Mouse (Mus musculus): ENCODE data around the gene Auts2. TPM values are rescaled to one million over a fixed set of nuclear protein-coding genes. Genes with fewer than 3 reads are reported as not detected.

Gene Auts2
- polyA plus RNA-seq, 1 experiment from 2014 or later, result 1.0 TPM

GRCm38 (mm10) chr5:131449181-131449868 is 1093.8 kb downstream of the Auts2 start:
- DNase-seq (no peak), ATAC-seq (no peak)
- H3K27ac ChIP-seq (ENCODE audit: low read depth), result no peak overlapping the region
- WGBS (ENCODE audit: insufficient replicate concordance), result 82% methylated on average over 7 of the region's 7 CpGs
- no peak overlapping the region for H3K9ac ChIP-seq (replicated peaks)
- no peak overlapping the region for H3K4me2 ChIP-seq (ENCODE audit: low read depth, low read length)
- TF ChIP-seq CTCF (IDR thresholded peaks at IDR 0.05; ENCODE audit: low read depth) (no peak), EP300 (IDR thresholded peaks at IDR 0.05; ENCODE audit: low read depth) (no peak)
- H3K27me3 ChIP-seq (ENCODE audit: insufficient read depth, low read length), result no peaks in the 10 kb centered on the region
- H3K4me3 ChIP-seq (ENCODE audit: low read depth, low read length), result no peak overlapping the region
- H3K4me1 ChIP-seq (ENCODE audit: insufficient read depth), result no peaks in the 10 kb centered on the region
- H3K9me3 ChIP-seq (ENCODE audit: low read length), result no peaks in the 10 kb centered on the region
- H3K36me3 ChIP-seq (replicated peaks; ENCODE audit: insufficient read depth, low read length), result peaks cover 7% of the 10 kb centered on the region

- no peak for ATAC-seq
- TF ChIP-seq CTCF (IDR thresholded peaks at IDR 0.05; ENCODE audit: low read depth) (no peak), EP300 (IDR thresholded peaks at IDR 0.05; ENCODE audit: low read depth) (no peak)
- Histone ChIP-seq H3K4me1 (ENCODE audit: insufficient read depth) (no peaks in the 10 kb centered on the region), H3K4me2 (ENCODE audit: low read depth, low read length) (no peak overlapping the region), H3K9ac (replicated peaks) (no peak overlapping the region), H3K36me3 (replicated peaks; ENCODE audit: insufficient read depth, low read length) (peaks cover 2% of the 10 kb centered on the region; the same call in 1 of the 2 replicates), H3K4me3 (ENCODE audit: low read depth, low read length) (no peak overlapping the region), H3K27me3 (ENCODE audit: insufficient read depth, low read length) (no peaks in the 10 kb centered on the region), H3K27ac (ENCODE audit: low read depth) (no peak overlapping the region), H3K9me3 (ENCODE audit: low read length) (peaks cover 4% of the 10 kb centered on the region)
- 88% methylated on average over 10 of the region's 10 CpGs for WGBS (ENCODE audit: insufficient replicate concordance)
- DNase-seq, result no peak
These were observed 1107.8 kb downstream of the Auts2 start for GRCm38 (mm10) chr5:131435239-131435876.

- TF ChIP-seq CTCF (IDR thresholded peaks at IDR 0.05; ENCODE audit: low read depth) (no peak), EP300 (IDR thresholded peaks at IDR 0.05; ENCODE audit: low read depth) (no peak)
- WGBS (ENCODE audit: insufficient replicate concordance), result 77% methylated on average over 4 of the region's 4 CpGs
These were observed 1109.9 kb downstream of the Auts2 start for GRCm38 (mm10) chr5:131433291-131433690.

GRCm38 (mm10) chr5:131431896-131432295 is 1111.2 kb downstream of the Auts2 start:
- Histone ChIP-seq H3K9me3 (ENCODE audit: low read length) (no peaks in the 10 kb centered on the region), H3K9ac (replicated peaks) (no peak overlapping the region), H3K4me1 (ENCODE audit: insufficient read depth) (no peaks in the 10 kb centered on the region), H3K36me3 (replicated peaks; ENCODE audit: insufficient read depth, low read length) (no peaks in the 10 kb centered on the region), H3K27ac (ENCODE audit: low read depth) (no peak overlapping the region), H3K27me3 (ENCODE audit: insufficient read depth, low read length) (no peaks in the 10 kb centered on the region), H3K4me2 (ENCODE audit: low read depth, low read length) (no peak overlapping the region), H3K4me3 (ENCODE audit: low read depth, low read length) (no peak overlapping the region)
- TF ChIP-seq CTCF (IDR thresholded peaks at IDR 0.05; ENCODE audit: low read depth), result no peak
- no peak for TF ChIP-seq EP300 (IDR thresholded peaks at IDR 0.05; ENCODE audit: low read depth)
- DNase-seq (no peak), ATAC-seq (no peak)
- 83% methylated on average over 7 of the region's 7 CpGs for WGBS (ENCODE audit: insufficient replicate concordance)

More at GRCm38 (mm10) chr5:131433291-131433690, 1109.9 kb downstream of the Auts2 start:
- H3K4me1 ChIP-seq (ENCODE audit: insufficient read depth), result no peaks in the 10 kb centered on the region
- no peak overlapping the region for H3K9ac ChIP-seq (replicated peaks)
- no peak overlapping the region for H3K4me3 ChIP-seq (ENCODE audit: low read depth, low read length)
- H3K27me3 ChIP-seq (ENCODE audit: insufficient read depth, low read length), result no peaks in the 10 kb centered on the region
- no peaks in the 10 kb centered on the region for H3K9me3 ChIP-seq (ENCODE audit: low read length)
- DNase-seq, result no peak
- H3K27ac ChIP-seq (ENCODE audit: low read depth), result no peak overlapping the region
- no peak for ATAC-seq
- H3K4me2 ChIP-seq (ENCODE audit: low read depth, low read length), result no peak overlapping the region
- H3K36me3 ChIP-seq (replicated peaks; ENCODE audit: insufficient read depth, low read length), result no peaks in the 10 kb centered on the region

GRCm38 (mm10) chr5:131430109-131430508 is 1113.0 kb downstream of the Auts2 start:
- Histone ChIP-seq H3K27ac (ENCODE audit: low read depth) (no peak overlapping the region), H3K4me3 (ENCODE audit: low read depth, low read length) (no peak overlapping the region), H3K27me3 (ENCODE audit: insufficient read depth, low read length) (no peaks in the 10 kb centered on the region), H3K4me2 (ENCODE audit: low read depth, low read length) (no peak overlapping the region), H3K9ac (replicated peaks) (no peak overlapping the region), H3K36me3 (replicated peaks; ENCODE audit: insufficient read depth, low read length) (no peaks in the 10 kb centered on the region), H3K9me3 (ENCODE audit: low read length) (no peaks in the 10 kb centered on the region), H3K4me1 (ENCODE audit: insufficient read depth) (no peaks in the 10 kb centered on the region)
- ATAC-seq (no peak), DNase-seq (peak; percentile 46)
- WGBS (ENCODE audit: insufficient replicate concordance), result 27% methylated on average over 8 of the region's 8 CpGs
- TF ChIP-seq EP300 (IDR thresholded peaks at IDR 0.05; ENCODE audit: low read depth), result no peak
- peak; percentile 76 for TF ChIP-seq CTCF (IDR thresholded peaks at IDR 0.05; ENCODE audit: low read depth)

- ATAC-seq, result no peak
- H3K36me3 ChIP-seq (replicated peaks; ENCODE audit: insufficient read depth, low read length), result no peaks in the 10 kb centered on the region
These were observed 1113.6 kb downstream of the Auts2 start for GRCm38 (mm10) chr5:131429563-131429962.

More at GRCm38 (mm10) chr5:131429563-131429962, 1113.6 kb downstream of the Auts2 start:
- Histone ChIP-seq H3K4me2 (ENCODE audit: low read depth, low read length) (no peak overlapping the region), H3K27ac (ENCODE audit: low read depth) (no peak overlapping the region), H3K9ac (replicated peaks) (no peak overlapping the region), H3K9me3 (ENCODE audit: low read length) (no peaks in the 10 kb centered on the region), H3K4me1 (ENCODE audit: insufficient read depth) (no peaks in the 10 kb centered on the region), H3K27me3 (ENCODE audit: insufficient read depth, low read length) (no peaks in the 10 kb centered on the region), H3K4me3 (ENCODE audit: low read depth, low read length) (no peak overlapping the region)
- TF ChIP-seq EP300 (IDR thresholded peaks at IDR 0.05; ENCODE audit: low read depth), result no peak
- no peak for TF ChIP-seq CTCF (IDR thresholded peaks at IDR 0.05; ENCODE audit: low read depth)
- DNase-seq, result no peak
- 50% methylated on average over 6 of the region's 6 CpGs for WGBS (ENCODE audit: insufficient replicate concordance)
